7 mouse cellular contexts compared by ENCODE assay signal in the genomic region with DNA sequence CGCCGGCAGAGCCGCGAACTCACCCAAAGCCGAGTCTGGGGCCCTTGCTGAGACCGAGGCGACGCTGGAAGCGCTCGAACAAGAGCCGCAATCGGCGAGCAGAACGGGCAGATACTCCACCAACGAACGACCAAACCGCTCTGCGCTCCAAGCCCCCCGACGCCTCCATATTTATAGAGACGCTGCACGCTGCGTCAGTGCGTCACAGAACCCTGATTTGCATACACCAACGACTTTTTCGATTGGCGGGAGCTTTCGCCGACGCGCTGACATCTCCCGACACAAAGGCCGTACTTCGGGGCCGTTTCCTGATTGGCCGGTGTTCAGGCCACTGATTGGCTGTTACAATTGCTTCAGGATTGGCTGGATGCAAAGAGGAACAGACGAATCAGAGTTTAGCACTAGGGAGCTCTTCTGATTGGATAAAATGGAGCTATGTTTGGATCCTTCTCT. TPM values are rescaled to one million over a fixed set of nuclear protein-coding genes. Genes with fewer than 3 reads are reported as not detected.
DNase-seq lines count a peak whose midpoint lies in the region; ATAC-seq lines count a peak whose summit lies in the region.

No protein-coding gene starts in this region.

- peak; percentile 86 for ATAC-seq in inflammation-experienced regulatory T-cells, adult 6 months

- intact Hi-C loops in gastrocnemius, postnatal 14 days (cut with DNase I; ENCODE audit: low total_unique reads) = no loop called here
- intact Hi-C loops in left cerebral cortex, postnatal 14 days (cut with DNase I) = loop anchor here (5.0 kb wide), 1 partner anchor 108 kb away; a partner anchor contains a TSS

- DNase-seq in adrenal gland, adult 18-20 months (ENCODE audit: low spot score in 2 of 2) = peak; percentile 94 to 95
- DNase-seq in embryo, embryonic 10.5 days (ENCODE audit: low spot score) = peak; percentile 99
- peak; percentile 95 for DNase-seq in gastrocnemius, postnatal 14 days
- DNase-seq in left cerebral cortex, postnatal 14 days (ENCODE audit: low spot score in 2 of 2) = peak; percentile 98 to 99
- peak; percentile 99 for DNase-seq in mesoderm, embryonic 11.5 days (ENCODE audit: low read depth, low spot score)
- DNase-seq in right cerebral cortex, postnatal 36 days (ENCODE audit: low spot score in 2 of 2) = peak; percentile 96 to 98

RNA-seq across cellular contexts. Expression of a gene that starts 3.4 kb away (rescaled TPM):
- 100 to 1,000 TPM; 248 to 269 TPM for total RNA-seq in adrenal gland, adult 18-20 months (2021)
- 100 to 1,000 TPM; 132 to 170 TPM for total RNA-seq in gastrocnemius, postnatal 14 days (2021)
- 1,000 to 10,000 TPM; 1,545 to 2,086 (median 2,075) TPM for polyA plus RNA-seq in inflammation-experienced regulatory T-cells, adult 6 months (2017; shearing (Covaris generic))
- 100 to 1,000 TPM; 254 to 295 TPM for total RNA-seq in left cerebral cortex, postnatal 14 days (2021)

RNA-seq across cellular contexts. Expression of a gene that starts 5.7 kb away (rescaled TPM):
- 10 to 100 TPM; 16.2 to 19.2 TPM for total RNA-seq in adrenal gland, adult 18-20 months (2021)
- 1 to 10 TPM; 7.3 to 7.7 TPM for total RNA-seq in gastrocnemius, postnatal 14 days (2021)
- 10 to 100 TPM; 10.1 to 14.6 (median 12.7) TPM for polyA plus RNA-seq in inflammation-experienced regulatory T-cells, adult 6 months (2017; shearing (Covaris generic))
- total RNA-seq in left cerebral cortex, postnatal 14 days (2021) = 10 to 100 TPM; 23.8 to 25.5 TPM

RNA-seq across cellular contexts. Expression of a gene that starts 11.9 kb away (rescaled TPM):
- total RNA-seq in adrenal gland, adult 18-20 months (2021) = 10 to 100 TPM; 26.8 to 33.1 TPM
- 10 to 100 TPM in 1 of 2 experiments, 1 to 10 TPM in 1; 7.2 to 11.3 TPM for total RNA-seq in gastrocnemius, postnatal 14 days (2021)
- 10 to 100 TPM; 14.4 to 20.1 (median 15.9) TPM for polyA plus RNA-seq in inflammation-experienced regulatory T-cells, adult 6 months (2017; shearing (Covaris generic))
- 10 to 100 TPM; 18.8 to 19.4 TPM for total RNA-seq in left cerebral cortex, postnatal 14 days (2021)

RNA-seq across cellular contexts. Expression of a gene that starts 49.9 kb away (rescaled TPM):
- total RNA-seq in adrenal gland, adult 18-20 months (2021) = 1 to 10 TPM; 3.1 to 3.7 TPM
- total RNA-seq in gastrocnemius, postnatal 14 days (2021) = 1 to 10 TPM; 1.9 to 6.7 TPM
- not detected for polyA plus RNA-seq in inflammation-experienced regulatory T-cells, adult 6 months (2017; shearing (Covaris generic))
- total RNA-seq in left cerebral cortex, postnatal 14 days (2021) = 1 to 10 TPM; 3.2 to 4.2 TPM

RNA-seq across cellular contexts. Expression of a gene that starts 53.4 kb away (rescaled TPM):
- total RNA-seq in adrenal gland, adult 18-20 months (2021) = 1 to 10 TPM; 1.0 to 1.3 TPM
- under 1 TPM; 0.31 to 0.33 TPM for total RNA-seq in gastrocnemius, postnatal 14 days (2021)
- 100 to 1,000 TPM in 1 of 3 experiments, 10 to 100 TPM in 2; 80.1 to 128 (median 81.9) TPM for polyA plus RNA-seq in inflammation-experienced regulatory T-cells, adult 6 months (2017; shearing (Covaris generic))
- total RNA-seq in left cerebral cortex, postnatal 14 days (2021) = under 1 TPM; 0.46 to 0.55 TPM

Comparison
In these comparisons a context has a peak if more than half of its experiments do, and no peak if none do; other contexts are left out.
1. Peak in every context shown above with its lines: DNase-seq and ATAC-seq.